ENCODE assay signal across 9 mouse cellular contexts in the genomic region with DNA sequence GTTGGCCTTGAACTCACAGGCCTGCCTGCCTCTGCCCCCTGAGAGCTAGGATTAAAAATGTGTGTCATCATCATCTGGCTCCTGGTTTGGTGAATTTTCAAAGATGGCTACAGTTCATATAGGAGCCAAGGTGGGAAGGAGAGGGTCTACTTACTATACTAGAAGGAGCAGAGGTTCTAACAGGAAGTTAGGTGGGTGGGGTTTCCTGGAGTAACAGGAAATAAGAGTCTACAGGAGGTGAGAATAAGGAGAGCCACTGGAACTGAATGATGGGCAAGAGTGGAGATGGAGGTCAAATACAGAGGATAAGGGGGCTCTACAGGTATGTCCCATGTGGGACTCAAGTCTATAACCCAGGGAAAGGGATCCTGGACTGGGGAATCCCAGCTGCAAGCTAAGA. TPM values are rescaled to one million over a fixed set of nuclear protein-coding genes. Genes with fewer than 3 reads are reported as not detected.
A peak's percentile ranks its signal among the peaks of the same experiment; 100 is the strongest.
DNase-seq lines count a peak whose midpoint lies in the region; ATAC-seq lines count a peak whose summit lies in the region.
"Had no signal": no experiment of that assay in that cellular context is flagged by ENCODE, and none has a peak within 500 bp of the region (broad histone marks: within the 10 kb centered on the region; RNA-seq: fewer than 3 reads in every experiment).

No protein-coding gene starts in this region.

- DNase-seq in heart, adult 8-10 months (ENCODE audit: low spot score), result no peak
- peak; percentile 34 for DNase-seq in ES-CJ7 (ENCODE audit: low read depth, low spot score)
- no peak for DNase-seq in spleen, adult 18-20 months
- no peak for DNase-seq in thymus, postnatal 36 days
- DNase-seq: lung, postnatal 4 days had no signal

- H3K27ac ChIP-seq in heart, embryonic 11.5 days (ENCODE audit: low read depth, low read length), result no peak overlapping the region
- H3K27ac ChIP-seq in hindbrain, embryonic 12.5 days, result no peak overlapping the region
- H3K27ac ChIP-seq in macrophage, result no peak overlapping the region

- H3K4me2 ChIP-seq in heart, embryonic 11.5 days, result peak overlapping the region; percentile 92
- peak overlapping the region; percentile 93 for H3K4me2 ChIP-seq in hindbrain, embryonic 12.5 days (replicated peaks)

- peak overlapping the region; percentile 82 for H3K9ac ChIP-seq in heart, embryonic 11.5 days (ENCODE audit: low read depth, low read length)
- H3K9ac ChIP-seq in hindbrain, embryonic 12.5 days, result peak overlapping the region; percentile 41; the same call in 1 of the 2 replicates

- no peaks in the 10 kb centered on the region for H3K9me3 ChIP-seq in heart, embryonic 11.5 days (replicated peaks; ENCODE audit: control insufficient read depth, low read length)
- no peaks in the 10 kb centered on the region for H3K9me3 ChIP-seq in hindbrain, embryonic 12.5 days (replicated peaks)

- H3K4me3 ChIP-seq in heart, embryonic 11.5 days (ENCODE audit: low read depth, low read length), result peak overlapping the region; percentile 73
- H3K4me3 ChIP-seq in hindbrain, embryonic 12.5 days, result peak overlapping the region; percentile 86
- H3K4me3 ChIP-seq in macrophage (ENCODE audit: inconsistent target), result peak overlapping the region; percentile 94

- no peak for ATAC-seq in heart, embryonic 11.5 days (replicated peaks; ENCODE audit: insufficient number of reproducible peaks, low FRiP score, low TSS enrichment)
- ATAC-seq in hindbrain, embryonic 12.5 days (ENCODE audit: low FRiP score), result no peak
- ATAC-seq in CD4-positive, CD25-positive, alpha-beta regulatory T cell, adult 4 months, result no peak

- peaks cover 36% of the 10 kb centered on the region for H3K4me1 ChIP-seq in heart, embryonic 11.5 days (ENCODE audit: control insufficient read depth, insufficient read depth, low read length)
- peaks cover 36% of the 10 kb centered on the region for H3K4me1 ChIP-seq in hindbrain, embryonic 12.5 days

- H3K79me2 ChIP-seq in macrophage (ENCODE audit: inconsistent target), result peaks cover 63% of the 10 kb centered on the region

- no peaks in the 10 kb centered on the region for H3K27me3 ChIP-seq in heart, embryonic 11.5 days (ENCODE audit: control insufficient read depth, insufficient read depth, low read length)
- H3K27me3 ChIP-seq in hindbrain, embryonic 12.5 days, result peaks cover 4% of the 10 kb centered on the region; the same call in 1 of the 2 replicates

- H3K36me3 ChIP-seq in heart, embryonic 11.5 days (ENCODE audit: control insufficient read depth, insufficient read depth, low read length), result 0 out of 2 replicates have a peak, but pooled peaks cover 2% of the 10 kb centered on the region
- H3K36me3 ChIP-seq in hindbrain, embryonic 12.5 days, result peaks cover 34% of the 10 kb centered on the region
- H3K36me3 ChIP-seq in macrophage (ENCODE audit: inconsistent target), result peaks cover 16% of the 10 kb centered on the region; the same call in 1 of the 2 replicates

RNA-seq across cellular contexts. Expression of a gene that starts 1.4 kb away (rescaled TPM):
- polyA plus RNA-seq in heart, embryonic 11.5 days (2014; fragmentation: Nextera tagmentation; extraction: Ambion mirVana), result 254 and 266 TPM in 2 replicates
- total RNA-seq in heart, adult 8-10 months (2022), result 100 to 1,000 TPM; 138 to 170 (median 157) TPM
- polyA plus RNA-seq in hindbrain, embryonic 12.5 days (2016; fragmentation: Nextera tagmentation; extraction: Ambion mirVana), result 271 and 274 TPM in 2 replicates
- 10 to 100 TPM; 40.1 to 93.8 (median 70.7) TPM for total RNA-seq in macrophage (2018; cell fraction: chromatin; rRNA removed)
- total RNA-seq in macrophage (2018; cell fraction: cytosol; rRNA removed), result 100 to 1,000 TPM; 123 to 178 (median 150) TPM
- total RNA-seq in macrophage (2018; cell fraction: nucleus; rRNA removed), result 10 to 100 TPM; 45.9 to 97.7 (median 66.8) TPM
- 166 to 206 TPM (median 199 TPM) in 3 replicates for polyA plus RNA-seq in macrophage (2018)
- polyA plus RNA-seq in CD4-positive, CD25-positive, alpha-beta regulatory T cell, adult 4 months (2017; shearing (Covaris generic)), result 100 to 1,000 TPM; 100 to 115 TPM

RNA-seq across cellular contexts. Expression of a gene that starts 17.1 kb away (rescaled TPM):
- polyA plus RNA-seq in heart, embryonic 11.5 days (2014; fragmentation: Nextera tagmentation; extraction: Ambion mirVana), result 7.6 and 8.3 TPM in 2 replicates
- 10 to 100 TPM; 48.5 to 75.4 (median 62.1) TPM for total RNA-seq in heart, adult 8-10 months (2022)
- 11.4 and 11.7 TPM in 2 replicates for polyA plus RNA-seq in hindbrain, embryonic 12.5 days (2016; fragmentation: Nextera tagmentation; extraction: Ambion mirVana)
- total RNA-seq in macrophage (2018; cell fraction: chromatin; rRNA removed), result 10 to 100 TPM in 21 of 26 experiments, 1 to 10 TPM in 5; 5.5 to 39.0 (median 18.5) TPM
- 1 to 10 TPM; 2.4 to 9.2 (median 7.3) TPM for total RNA-seq in macrophage (2018; cell fraction: cytosol; rRNA removed)
- 10 to 100 TPM in 19 of 26 experiments, 1 to 10 TPM in 7; 4.9 to 34.1 (median 16.7) TPM for total RNA-seq in macrophage (2018; cell fraction: nucleus; rRNA removed)
- 6.5 to 7.1 TPM (median 6.8 TPM) in 3 replicates for polyA plus RNA-seq in macrophage (2018)
- 1 to 10 TPM in 1 of 2 experiments, under 1 TPM in 1; 0.67 to 1.3 TPM for polyA plus RNA-seq in CD4-positive, CD25-positive, alpha-beta regulatory T cell, adult 4 months (2017; shearing (Covaris generic))

RNA-seq across cellular contexts. Expression of a gene that starts 17.4 kb away (rescaled TPM):
- polyA plus RNA-seq in heart, embryonic 11.5 days (2014; fragmentation: Nextera tagmentation; extraction: Ambion mirVana), result 9.4 and 10.9 TPM in 2 replicates
- total RNA-seq in heart, adult 8-10 months (2022), result 1 to 10 TPM; 8.6 to 9.1 (median 8.7) TPM
- 16.3 and 18.1 TPM in 2 replicates for polyA plus RNA-seq in hindbrain, embryonic 12.5 days (2016; fragmentation: Nextera tagmentation; extraction: Ambion mirVana)
- 100 to 1,000 TPM; 145 to 475 (median 281) TPM for total RNA-seq in macrophage (2018; cell fraction: chromatin; rRNA removed)
- 100 to 1,000 TPM in 1 of 26 experiments, 10 to 100 TPM in 25; 31.2 to 105 (median 49.4) TPM for total RNA-seq in macrophage (2018; cell fraction: cytosol; rRNA removed)
- total RNA-seq in macrophage (2018; cell fraction: nucleus; rRNA removed), result 100 to 1,000 TPM; 118 to 306 (median 168) TPM
- 22.8 to 47.7 TPM (median 23.6 TPM) in 3 replicates for polyA plus RNA-seq in macrophage (2018)
- 10 to 100 TPM; 35.2 to 77.5 TPM for polyA plus RNA-seq in CD4-positive, CD25-positive, alpha-beta regulatory T cell, adult 4 months (2017; shearing (Covaris generic))

RNA-seq across cellular contexts. Expression of a gene that starts 56.6 kb away (rescaled TPM):
- 53.6 and 57.8 TPM in 2 replicates for polyA plus RNA-seq in heart, embryonic 11.5 days (2014; fragmentation: Nextera tagmentation; extraction: Ambion mirVana)
- 10 to 100 TPM; 25.7 to 26.2 (median 26.0) TPM for total RNA-seq in heart, adult 8-10 months (2022)
- 58.8 and 66.9 TPM in 2 replicates for polyA plus RNA-seq in hindbrain, embryonic 12.5 days (2016; fragmentation: Nextera tagmentation; extraction: Ambion mirVana)
- total RNA-seq in macrophage (2018; cell fraction: chromatin; rRNA removed), result 10 to 100 TPM; 23.7 to 63.5 (median 47.2) TPM
- total RNA-seq in macrophage (2018; cell fraction: cytosol; rRNA removed), result 10 to 100 TPM; 31.9 to 51.1 (median 39.1) TPM
- total RNA-seq in macrophage (2018; cell fraction: nucleus; rRNA removed), result 10 to 100 TPM; 37.6 to 65.2 (median 48.8) TPM
- 24.3 to 37.8 TPM (median 28.2 TPM) in 3 replicates for polyA plus RNA-seq in macrophage (2018)
- 10 to 100 TPM; 18.5 to 21.1 TPM for polyA plus RNA-seq in CD4-positive, CD25-positive, alpha-beta regulatory T cell, adult 4 months (2017; shearing (Covaris generic))

RNA-seq across cellular contexts. Expression of a gene that starts 56.6 kb away (rescaled TPM):
- polyA plus RNA-seq in heart, embryonic 11.5 days (2014; fragmentation: Nextera tagmentation; extraction: Ambion mirVana), result 1.2 and 1.9 TPM in 2 replicates
- total RNA-seq in heart, adult 8-10 months (2022), result 1 to 10 TPM in 1 of 4 experiments, under 1 TPM in 3; 0.26 to 1.6 (median 0.36) TPM
- 1.6 and 2.5 TPM in 2 replicates for polyA plus RNA-seq in hindbrain, embryonic 12.5 days (2016; fragmentation: Nextera tagmentation; extraction: Ambion mirVana)
- 10 to 100 TPM in 9 of 26 experiments, 1 to 10 TPM in 17; 3.6 to 34.0 (median 7.0) TPM for total RNA-seq in macrophage (2018; cell fraction: chromatin; rRNA removed)
- total RNA-seq in macrophage (2018; cell fraction: cytosol; rRNA removed), result 1 to 10 TPM in 18 of 26 experiments, under 1 TPM in 8; 0.53 to 2.4 (median 1.2) TPM
- total RNA-seq in macrophage (2018; cell fraction: nucleus; rRNA removed), result 1 to 10 TPM in 25 of 26 experiments, under 1 TPM in 1; 0.96 to 5.7 (median 2.7) TPM
- polyA plus RNA-seq in macrophage (2018), result 0.88 to 8.1 TPM (median 2.0 TPM) in 3 replicates
- polyA plus RNA-seq in CD4-positive, CD25-positive, alpha-beta regulatory T cell, adult 4 months (2017; shearing (Covaris generic)), result 1 to 10 TPM in 1 of 2 experiments, under 1 TPM in 1; 0.20 to 2.9 TPM
